Mouse (Mus musculus): ENCODE results near the gene Gm49388.

DNA sequence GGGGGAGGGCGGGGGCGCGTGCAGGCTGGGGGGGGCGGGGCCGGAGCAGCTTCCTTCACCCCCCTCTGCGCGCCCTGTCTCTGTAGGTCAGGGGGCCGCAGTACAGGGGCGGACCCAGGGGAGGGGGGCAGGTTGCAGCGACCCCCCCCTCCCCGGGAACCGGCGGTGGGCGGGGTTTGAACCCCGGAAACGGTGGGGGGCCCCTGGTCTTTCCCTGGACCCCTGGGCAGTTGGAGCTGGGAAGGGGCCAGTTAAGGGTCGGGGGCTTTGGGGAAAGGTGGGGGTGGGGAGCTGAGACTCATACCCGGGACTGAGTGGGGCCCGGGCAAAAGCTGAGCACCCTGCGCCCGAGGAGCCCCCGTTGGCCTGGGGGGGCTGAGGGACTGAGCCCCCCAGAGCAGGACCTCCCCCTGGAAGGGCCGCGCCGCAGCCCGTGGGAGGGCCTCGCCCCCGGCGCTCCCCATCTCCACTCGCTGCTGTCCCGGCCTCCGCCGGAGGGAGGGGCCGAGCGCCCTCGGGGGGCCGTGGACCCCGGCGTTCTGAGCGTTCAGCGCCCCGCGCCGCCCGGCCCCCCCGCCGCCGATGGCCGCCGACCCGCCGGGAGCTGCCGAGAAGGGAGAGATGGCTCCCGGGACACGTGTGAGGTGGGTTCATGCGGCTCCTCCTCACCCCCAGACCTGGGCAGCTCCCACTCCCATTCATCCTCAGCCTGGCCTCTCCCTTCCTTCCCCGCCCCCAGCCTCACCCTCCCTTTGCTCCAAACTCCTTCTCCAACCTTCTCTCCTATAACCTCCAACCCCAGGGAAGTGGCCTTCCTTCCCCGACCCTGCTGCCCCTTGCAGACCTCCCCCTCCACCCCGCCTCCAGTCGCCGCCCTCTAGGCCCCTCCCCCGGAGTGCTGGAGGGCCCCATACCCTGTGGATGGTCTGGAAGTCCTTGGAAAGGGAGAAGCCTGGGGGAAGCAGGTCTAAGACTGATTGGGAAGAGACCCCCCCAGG lies 38.6 kb upstream of the Gm49388 start:
- TF ChIP-seq CTCF (IDR thresholded peaks at IDR 0.05; ENCODE audit: control insufficient read depth, insufficient read depth, insufficient replicate concordance, low read depth, low read length) (no peak), POLR2A (IDR thresholded peaks at IDR 0.05; ENCODE audit: control insufficient read depth, low read depth, low read length) (no peak)

Data from testis, adult 2 months (tissue).